Mouse (Mus musculus) left cerebral cortex, postnatal 4 days (tissue): ENCODE measurements around the gene Rras. TPM values are rescaled to one million over a fixed set of nuclear protein-coding genes. Genes with fewer than 3 reads are reported as not detected.

Source experiments
- DNase-seq: peaks from one replicate; pipeline ENCODE4 v3.0.0-alpha.2; 2022
- intact Hi-C: fragments of 180-260 bp; cut with DNase I; formaldehyde crosslinking; loops from one replicate; pipeline ENCODE4 v1.15.1; 2025
- total RNA-seq, 2 experiments: library from RNA; stranded (reverse); gene quantifications; 2 replicates each; pipeline ENCODE4 v1.2.3; 2021

The Rras gene
- total RNA-seq, 2 experiments from 2014 or later: 6.9 to 7.2 TPM

DNA sequence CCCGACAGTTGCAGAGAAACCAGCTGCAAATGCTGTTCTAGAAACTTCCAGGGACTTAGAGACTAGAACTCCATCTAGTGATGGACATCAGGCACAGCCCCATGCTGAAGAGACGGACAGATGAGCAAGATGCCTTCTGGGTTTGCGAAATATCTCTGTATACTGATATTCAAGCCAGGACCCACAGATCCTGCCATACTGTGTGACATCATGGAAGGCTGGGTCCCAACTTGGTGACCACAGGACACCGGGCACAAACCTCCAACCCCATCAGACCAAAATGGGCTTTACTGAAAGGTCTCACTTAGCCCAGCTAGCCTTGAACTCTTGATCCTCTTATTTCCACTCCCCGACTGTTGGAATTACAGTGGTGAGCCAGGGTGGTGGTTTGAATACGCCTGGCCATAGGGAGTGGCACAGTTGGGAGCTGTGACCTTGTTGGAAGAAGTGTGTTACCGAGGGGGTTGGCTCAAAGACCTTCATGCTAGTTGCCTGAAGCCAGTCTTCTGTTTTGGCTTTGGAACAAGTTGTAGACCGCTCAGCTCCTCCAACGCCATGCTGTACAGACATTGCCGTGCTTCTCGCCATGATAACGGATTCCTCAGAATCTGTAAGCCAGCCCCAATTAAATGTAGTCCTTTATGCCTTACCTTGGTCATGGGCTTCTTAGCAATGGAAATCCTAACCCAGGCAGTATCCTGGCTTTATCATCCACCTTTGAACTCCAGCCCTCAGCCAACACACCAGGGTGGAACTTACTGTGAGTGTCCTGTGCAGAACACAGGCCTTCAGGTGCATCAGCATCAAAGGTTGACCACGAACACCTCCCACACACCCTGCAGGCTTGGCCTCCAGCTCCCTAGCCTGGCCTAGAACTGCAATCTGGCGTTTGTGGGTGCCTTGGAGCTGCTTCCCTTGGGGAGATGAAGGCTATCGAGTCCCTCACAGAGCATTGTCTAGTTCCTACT is 6.8 kb downstream of the Rras start:
- no peak for DNase-seq
- intact Hi-C loops: no loop called here

DNA sequence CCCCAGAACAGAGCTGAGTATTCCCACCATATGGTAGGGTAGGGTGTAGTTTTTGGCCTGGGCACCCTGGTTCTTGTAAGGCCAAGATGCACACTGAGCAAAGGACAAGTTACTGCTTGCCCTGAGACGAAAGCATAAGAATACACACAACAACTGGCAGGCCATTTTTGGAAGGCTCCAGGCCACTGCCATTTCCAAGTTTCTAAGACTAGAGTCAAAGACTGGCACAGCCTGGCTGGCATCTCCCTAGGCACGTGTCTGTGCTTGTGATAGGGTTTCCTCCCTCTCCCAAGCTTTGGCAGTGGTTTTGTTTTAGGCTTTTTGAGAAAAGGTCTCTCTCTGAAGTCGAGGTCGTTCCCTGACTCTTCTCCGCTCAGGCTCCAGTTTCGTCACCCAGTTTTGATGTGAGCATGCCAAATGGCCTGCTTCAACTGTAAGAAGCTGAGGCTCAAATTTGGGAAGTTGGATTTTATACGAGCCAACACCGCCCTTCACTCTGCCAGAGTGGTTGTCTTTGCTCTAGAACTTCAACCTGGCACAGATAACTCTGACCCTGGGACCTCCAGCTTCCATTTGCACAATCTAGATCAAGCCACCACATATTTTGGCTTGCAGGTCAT is 8.0 kb downstream of the Rras start:
- intact Hi-C loops: no loop called here
- no peak for DNase-seq

DNA sequence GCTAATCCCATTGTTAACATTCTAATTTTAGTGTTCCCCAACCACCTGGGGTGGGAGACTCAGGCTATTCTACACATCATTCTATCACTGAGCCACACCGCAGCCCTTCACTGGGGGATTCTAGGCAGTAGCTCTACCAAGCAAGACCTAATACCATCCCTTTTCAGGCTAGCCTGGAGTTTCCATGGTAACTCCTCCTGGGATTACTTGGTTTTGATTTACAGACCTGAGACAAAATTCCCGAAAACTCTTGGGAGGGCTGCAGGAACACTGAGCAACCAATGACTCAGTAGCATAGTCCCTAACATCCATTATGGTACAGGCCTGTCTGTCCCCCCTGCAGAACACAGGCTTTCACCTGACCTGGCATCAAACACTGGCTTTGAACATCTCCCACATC is 8.5 kb downstream of the Rras start:
- intact Hi-C loops: no loop called here
- no peak for DNase-seq

DNA sequence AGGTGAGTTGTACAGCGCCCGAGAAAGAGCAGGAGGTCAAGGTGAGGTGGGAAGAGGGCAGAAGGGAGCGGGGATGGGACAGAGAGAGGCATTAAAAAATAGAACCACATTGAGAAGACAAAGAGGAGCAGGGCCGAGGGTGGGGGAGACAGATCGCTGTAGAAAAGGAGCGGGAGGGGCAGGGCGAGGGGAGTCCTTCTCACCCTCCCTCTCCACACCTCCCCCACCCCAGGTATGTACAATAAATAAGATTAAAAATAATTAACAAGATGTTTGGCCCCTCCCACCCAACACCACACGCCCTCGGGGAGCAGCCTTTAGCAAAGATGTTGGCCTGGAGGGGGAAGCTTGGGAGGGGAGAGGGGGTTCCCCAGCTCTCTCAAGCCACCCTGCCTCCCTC is 10.0 kb downstream of the Rras start:
- intact Hi-C loops: no loop called here
- DNase-seq: no peak

DNA sequence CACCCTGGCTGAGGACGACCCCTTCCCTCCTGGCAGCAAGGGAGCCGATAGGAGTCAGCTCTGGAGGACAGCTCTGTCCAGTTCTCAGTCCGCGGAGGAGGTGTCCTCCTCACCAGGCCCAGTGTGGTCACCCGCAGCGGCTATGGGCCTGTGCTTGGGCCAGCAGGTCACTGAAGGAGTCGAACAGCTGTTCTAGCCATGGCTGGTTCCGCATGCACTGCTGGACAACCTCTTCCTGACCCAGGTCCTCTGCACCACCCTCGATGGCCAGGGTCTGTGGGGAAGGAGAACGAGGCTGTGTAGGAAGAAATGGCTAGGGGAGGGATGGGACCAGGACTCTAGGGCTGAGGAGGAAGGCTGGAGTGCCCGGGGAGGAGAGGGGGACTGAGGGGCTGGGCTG is 10.6 kb downstream of the Rras start:
- intact Hi-C loops: no loop called here
- DNase-seq: no peak

DNA sequence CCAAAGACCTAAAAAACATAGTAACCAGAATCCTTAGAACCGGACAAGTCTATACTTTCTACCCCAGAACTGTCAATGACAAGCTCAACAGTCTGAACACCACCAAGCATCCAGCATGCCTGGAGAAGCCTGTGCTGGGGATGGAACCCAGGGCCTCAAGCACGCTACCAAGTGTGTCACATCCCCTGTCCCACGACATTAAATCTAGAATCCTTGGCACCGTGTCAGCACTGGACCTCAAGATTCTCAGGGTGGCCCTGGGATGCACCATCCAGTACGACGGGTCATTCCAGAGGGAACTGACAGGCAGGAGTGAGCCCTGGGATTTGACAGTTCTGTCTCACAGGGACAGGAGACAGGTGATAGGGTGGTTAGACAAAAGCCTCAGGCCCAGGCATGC is 12.2 kb downstream of the Rras start:
- no peak for DNase-seq
- intact Hi-C loops: no loop called here

DNA sequence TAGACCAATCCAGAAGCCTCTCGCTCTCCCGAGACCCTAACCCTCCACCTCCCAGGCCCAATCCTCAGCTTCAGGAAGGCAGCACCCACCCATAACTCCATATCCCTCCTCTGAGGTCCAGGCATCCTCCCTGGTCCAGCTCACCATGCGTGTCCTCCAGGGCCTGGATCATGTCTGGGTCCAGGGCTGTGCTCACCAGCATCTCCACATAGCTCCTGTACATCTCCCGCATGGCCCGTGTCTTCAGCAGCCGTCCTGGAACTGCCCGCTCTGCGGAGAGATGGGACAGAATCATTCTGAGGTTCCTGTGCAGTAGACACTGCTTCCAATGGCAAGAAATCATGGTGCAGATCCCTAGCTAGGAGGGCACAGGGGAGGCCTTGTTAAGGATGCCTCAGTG is 13.1 kb downstream of the Rras start:
- no peak for DNase-seq
- intact Hi-C loops: no loop called here

DNA sequence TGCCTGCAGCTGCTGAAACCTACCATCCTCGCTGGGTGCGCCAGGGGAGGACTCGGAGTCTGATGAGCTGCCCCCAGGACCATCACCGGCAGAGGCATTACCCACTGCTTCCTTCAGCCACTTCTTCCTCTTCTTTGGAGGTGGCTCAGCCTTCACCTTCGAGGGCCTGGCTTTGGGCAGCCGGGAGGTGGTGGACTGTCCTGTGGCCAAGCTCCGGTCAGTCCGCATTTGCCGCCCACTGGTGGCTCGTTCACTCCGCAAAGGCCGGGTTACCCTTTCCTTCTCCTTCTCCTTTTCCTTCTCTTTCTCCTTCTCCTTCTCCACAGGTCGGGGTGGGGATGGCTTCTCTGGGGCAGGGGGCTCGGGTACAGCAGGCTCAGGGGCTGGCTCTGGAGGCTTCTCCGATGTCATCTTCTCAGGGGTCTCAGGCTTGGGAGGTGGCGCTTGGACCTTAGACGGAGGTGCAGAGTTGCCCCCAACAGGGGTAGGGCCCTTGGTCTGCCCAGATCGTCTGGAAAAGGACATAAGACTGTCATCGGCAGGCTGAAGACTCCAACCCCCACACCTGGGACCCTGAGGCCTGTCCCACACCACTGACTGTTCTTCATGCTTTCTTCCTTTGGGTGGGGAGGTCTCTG is 16.1 kb downstream of the Rras start:
- intact Hi-C loops: no loop called here
- no peak for DNase-seq

DNA sequence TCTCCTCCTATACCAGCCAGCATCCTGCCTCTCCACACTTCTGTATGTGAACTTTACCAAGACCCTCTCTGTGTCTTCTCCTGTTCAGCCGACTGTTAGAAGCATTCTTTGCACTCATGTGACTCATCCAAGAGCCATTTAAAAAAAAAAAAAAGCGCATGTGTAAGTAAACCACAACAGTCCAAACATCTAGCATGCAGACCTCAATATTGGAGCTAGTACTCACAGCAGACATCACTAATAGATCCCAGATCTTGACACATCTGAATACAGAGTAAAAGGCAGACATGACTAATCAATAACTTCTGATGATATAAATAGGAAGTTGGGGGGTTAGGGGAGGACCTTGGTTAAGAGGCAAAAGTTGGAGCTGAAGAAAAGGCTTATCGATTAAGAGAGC is 17.9 kb downstream of the Rras start:
- intact Hi-C loops: no loop called here
- no peak for DNase-seq

DNA sequence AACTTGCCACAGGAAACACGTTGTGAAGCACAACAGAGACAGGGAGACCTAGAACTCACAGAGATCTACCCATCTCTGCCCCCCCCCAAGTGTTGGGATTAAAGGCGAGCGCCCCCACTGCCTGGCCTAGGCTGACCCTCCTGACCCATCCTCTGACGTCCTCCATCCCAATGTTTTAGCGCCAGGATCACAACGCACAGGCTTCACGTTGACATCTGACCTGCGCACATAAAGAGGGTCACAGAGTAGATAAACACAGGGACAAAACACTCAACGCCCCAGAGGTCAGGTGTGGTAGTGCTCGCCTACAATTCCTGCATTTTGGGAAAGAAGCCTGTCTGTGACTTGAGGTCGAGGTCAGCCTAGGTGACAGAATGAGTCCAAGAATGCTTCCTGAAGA is 18.9 kb downstream of the Rras start:
- intact Hi-C loops: no loop called here
- DNase-seq: no peak

DNA sequence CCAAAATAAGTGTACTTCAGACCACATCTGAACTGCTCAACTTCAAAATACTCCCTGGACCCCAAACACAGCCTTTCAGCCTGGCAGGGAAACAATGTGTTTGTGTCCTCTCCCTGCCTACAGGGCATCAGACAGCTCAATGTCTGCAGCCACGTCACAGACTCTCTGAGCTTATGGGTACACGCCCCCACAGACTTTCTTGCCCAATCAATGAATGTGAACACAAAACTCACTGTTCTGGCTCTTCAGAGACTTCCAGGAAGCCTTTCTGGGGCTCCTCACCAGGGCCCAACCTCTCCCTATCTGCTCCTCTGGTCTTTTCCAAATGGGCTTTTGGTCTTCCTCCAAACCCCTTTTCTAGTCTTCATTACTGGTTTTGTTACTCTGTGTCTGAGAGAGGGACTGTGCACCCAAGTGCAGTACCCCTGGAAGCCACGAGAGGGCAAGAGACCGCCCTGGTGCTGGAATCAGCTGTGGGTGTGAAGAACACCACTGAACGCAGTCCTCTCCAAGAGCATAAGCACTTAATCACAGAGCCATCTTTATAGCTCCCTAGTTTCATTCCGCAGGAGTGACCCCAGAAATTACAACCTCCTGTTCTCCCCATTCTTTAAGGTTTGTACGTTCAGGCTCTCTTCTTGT is 20.1 kb downstream of the Rras start:
- peak; percentile 56 for DNase-seq
- intact Hi-C loops: no loop called here

DNA sequence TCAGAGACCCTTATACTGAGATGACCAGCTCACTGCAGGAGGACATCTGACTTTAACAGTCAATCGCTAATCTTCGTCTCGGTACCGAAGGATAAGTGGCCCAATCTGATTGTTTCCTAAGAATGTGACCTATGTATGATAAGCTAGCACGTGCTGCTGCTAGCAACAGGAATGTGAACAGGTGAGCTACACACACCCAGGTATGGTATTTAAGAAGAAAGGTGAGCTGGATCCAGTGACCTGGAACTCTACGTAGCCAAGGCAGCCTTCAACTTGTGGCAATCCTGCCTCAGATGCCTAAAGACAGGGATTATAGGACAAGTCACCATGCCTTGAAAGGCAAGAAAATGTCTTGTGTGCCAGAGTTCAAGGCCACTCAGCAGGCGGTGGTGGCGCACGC is 20.6 kb downstream of the Rras start:
- no peak for DNase-seq
- intact Hi-C loops: no loop called here

DNA sequence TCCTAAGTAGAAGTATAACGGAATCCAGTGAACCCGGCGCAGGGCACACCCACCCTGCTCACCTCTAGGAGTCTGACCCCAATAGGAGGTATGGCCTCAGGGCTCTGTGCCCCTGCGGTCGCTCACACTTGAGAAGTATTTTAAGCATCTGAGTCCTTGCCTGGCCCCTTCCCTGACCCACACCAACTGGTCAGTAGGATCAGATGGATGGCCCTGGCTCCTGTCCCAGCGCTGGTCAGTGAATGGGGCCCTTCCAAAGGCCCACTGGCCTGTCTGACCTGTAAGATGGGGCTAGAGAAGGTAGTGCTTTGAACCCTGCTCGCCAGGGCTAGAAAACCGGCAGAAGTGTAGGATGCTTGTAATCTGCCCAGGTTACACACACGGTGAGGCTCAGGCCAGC is 23.1 kb downstream of the Rras start:
- no peak for DNase-seq
- intact Hi-C loops: no loop called here

DNA sequence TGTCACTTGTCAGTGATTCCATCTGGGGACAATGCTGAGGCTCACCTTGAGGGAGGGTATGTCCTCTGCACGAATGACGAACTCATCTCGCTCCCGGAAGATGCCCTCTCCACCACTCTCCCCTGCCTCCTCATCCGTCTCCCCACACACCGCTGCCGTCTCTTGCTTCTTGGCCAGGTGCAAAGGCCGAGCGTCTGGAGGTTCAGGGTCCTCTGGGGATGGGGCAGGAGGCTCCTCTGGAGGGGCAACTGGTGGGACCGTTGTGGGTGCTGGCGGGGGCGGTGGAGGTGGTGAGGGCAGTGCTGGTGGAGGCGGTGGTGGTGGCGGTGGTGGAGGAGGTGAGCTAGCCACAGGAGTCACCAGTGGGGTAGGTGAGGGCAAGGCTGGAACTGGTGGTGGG is 25.5 kb downstream of the Rras start:
- DNase-seq: no peak
- intact Hi-C loops: no loop called here

DNA sequence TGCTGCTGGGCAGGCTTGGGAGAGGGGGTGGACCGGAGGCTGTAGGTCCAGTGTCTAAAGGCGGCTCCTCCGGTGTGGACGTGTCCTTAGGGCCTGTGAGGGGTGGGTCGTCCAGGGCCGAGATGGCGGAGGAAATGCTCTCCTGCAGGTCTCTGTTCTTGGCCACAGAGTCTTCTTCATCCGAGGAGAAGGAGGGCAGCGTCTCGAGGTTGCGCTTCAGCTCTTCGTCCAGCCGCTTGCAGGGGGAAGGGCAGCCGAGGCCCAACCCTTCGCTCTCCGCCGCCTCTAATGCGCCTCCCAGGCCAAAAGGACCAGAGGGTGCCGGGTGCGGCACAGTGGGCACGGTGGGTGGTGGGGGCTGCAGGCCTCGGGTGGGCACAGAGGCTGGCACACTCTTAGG is 28.0 kb downstream of the Rras start:
- DNase-seq: no peak
- intact Hi-C loops: no loop called here

DNA sequence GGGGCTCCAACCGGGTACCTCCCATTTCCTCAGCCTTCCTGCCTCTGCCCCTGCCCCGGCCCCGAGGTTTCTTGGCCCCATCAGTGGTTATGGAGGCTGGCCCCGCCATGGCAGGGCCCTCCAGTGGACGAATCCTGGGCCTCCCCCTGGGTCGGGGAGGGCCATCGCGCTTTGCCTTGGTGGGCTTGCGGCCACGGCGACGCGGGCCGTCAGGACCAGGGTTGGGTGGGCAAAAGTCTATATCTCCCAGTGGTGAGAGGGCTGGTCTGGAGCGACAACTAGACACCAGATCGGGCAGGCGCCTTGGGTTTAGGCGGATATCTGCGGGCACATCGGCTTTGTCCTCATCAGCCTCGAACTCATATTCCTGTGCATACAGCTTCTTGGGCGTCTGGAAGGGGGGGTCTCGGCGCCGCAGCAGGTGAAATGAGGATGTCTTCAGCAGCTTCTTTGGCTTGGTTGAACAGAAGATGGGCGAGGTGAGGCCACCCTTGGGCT is 29.1 kb downstream of the Rras start:
- intact Hi-C loops: no loop called here
- no peak for DNase-seq

DNA sequence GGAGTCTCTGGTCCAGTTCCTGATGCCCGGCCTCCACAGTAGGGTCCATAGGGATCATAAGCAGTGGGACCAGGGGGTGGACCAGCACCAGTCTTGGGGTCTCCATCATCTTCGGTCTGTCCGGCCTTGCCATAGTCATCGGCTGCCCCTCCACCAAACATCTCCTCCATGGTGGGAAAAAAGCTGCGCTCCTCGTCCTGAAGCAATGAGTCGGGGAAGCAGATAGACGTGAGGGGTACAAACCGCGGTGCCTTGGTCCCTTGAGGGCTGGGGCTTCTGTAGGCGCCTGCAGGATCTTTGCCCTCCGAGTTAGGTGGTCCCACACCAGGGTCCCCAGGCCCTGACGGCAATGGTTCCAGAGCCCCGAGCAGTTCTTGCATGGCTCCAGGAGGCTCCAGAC is 29.7 kb downstream of the Rras start:
- intact Hi-C loops: no loop called here
- DNase-seq: no peak

DNA sequence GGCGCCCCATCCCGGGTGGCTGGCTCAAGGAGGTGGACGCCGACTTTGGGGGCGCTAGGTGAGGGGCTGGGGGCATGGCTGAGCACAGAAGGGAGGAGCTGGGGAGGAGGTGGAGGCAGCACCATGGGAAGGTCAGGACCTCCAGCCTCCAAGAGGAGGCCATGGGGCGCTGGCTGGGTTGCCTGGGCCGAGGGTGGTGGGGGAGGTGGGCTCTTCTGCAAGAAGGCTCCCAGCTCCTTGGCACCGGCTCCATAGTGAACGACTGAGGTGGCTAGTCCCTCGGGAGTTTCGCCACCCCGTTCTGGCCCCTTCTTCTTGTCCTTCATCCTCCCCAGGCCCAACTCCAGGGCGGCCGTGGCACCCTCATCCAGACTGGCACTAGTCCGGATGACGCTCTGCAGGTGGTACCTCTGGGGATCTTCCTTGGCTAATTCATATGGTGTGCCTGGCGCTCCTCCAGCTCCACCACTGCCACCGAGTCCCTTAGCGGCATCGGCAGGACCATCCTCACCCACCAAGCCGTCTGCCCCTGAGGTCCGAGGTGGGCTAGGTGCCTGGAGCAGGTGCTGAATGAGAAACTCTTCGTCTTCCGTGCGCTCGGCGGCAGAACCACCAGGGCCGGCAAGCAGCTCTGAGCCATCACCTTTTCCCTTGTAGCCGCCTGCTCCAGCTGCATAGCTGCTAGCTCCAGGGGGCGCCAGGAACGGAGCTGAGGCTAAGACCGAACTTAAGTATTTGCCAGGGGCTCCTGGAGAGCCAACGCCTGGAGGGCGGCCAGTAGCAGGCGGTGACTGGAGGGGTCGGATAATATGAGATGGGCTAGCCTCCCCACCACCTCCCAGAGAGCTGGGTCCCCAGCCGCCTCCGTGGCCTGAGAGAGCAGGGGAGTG is 30.5 kb downstream of the Rras start:
- DNase-seq: no peak
- intact Hi-C loops: no loop called here

DNA sequence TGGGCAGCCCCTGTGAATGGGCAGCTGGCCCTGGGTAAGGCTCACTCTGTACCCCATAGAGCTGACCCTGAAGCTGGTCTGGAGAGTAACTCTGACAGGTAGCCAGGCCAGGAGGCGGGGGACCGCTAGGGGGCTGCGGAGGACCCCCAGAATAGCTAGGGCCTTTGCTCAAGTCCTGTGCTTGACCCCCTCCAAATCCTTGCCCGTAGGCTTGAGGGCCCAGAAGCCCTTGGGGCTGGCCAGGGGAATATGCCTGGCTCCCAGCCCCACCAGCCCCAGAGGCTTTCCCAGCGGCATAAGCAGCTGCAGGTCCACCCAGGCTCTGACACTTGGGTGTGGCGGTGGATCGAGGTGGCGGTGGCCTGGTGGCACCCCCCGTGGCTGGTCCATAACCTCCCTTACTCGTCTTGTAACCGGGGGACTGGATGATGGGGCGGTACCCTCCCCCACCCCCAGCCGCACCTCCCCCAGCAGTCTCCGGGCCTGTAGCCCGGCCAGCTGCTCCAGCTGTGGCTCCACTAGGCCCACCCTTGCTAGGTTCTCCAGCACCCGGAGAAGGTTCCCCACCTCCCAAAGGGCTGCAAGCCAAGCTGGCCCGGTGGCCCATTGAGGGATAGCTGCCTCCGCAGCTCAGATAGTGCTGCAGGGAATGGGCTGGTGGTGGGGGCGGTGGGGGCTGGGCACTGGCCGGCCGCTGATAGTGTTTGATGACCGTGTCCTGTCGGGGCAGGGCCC is 31.3 kb downstream of the Rras start:
- intact Hi-C loops: no loop called here
- DNase-seq: no peak
